Mouse (Mus musculus) embryonic facial prominence, embryonic 14.5 days (tissue): ENCODE results near the gene Sh3rf1. TPM values are rescaled to one million over a fixed set of nuclear protein-coding genes. Genes with fewer than 3 reads are reported as not detected.

Source experiments
- ATAC-seq: fragments of 200-750 bp; cut with Nextera tagmentation; 2 replicates; pipeline ENCODE4 v1.8.0; 2017; ENCODE audit warnings: low read depth, moderate number of reproducible peaks, moderate TSS enrichment
- DNase-seq: peaks from one replicate; pipeline ENCODE4 v3.0.0-alpha.2; 2015; ENCODE audit warnings: low spot score
- H3K27ac ChIP-seq: fragments of 300-500 bp; sonication (generic); replicated peaks from 2 replicates; pipeline ENCODE4 v1.5.1; 2014; ENCODE audit warnings: low read depth, mild to moderate bottlenecking, low read length, moderate library complexity
- H3K27me3 ChIP-seq: fragments of 300-500 bp; sonication (generic); replicated peaks from 2 replicates; pipeline ENCODE4 v1.6.1; 2014; ENCODE audit warnings: low read length; ENCODE audit not compliant: control insufficient read depth, insufficient read depth
- H3K36me3 ChIP-seq: fragments of 300-500 bp; sonication (generic); 2 replicates; pipeline ENCODE4 v1.6.1; 2014; ENCODE audit warnings: low read length, mixed read lengths; ENCODE audit not compliant: control insufficient read depth, insufficient read depth
- H3K4me1 ChIP-seq: fragments of 300-500 bp; sonication (generic); 2 replicates; pipeline ENCODE4 v1.6.1; 2014; ENCODE audit warnings: antibody characterized with exemption, low read length; ENCODE audit not compliant: control insufficient read depth, insufficient read depth
- H3K4me2 ChIP-seq: fragments of 300-500 bp; sonication (generic); 2 replicates; pipeline ENCODE4 v1.6.1; 2014; ENCODE audit warnings: low read depth, mild to moderate bottlenecking, low read length, moderate library complexity, mixed read lengths
- H3K4me3 ChIP-seq: fragments of 300-500 bp; sonication (generic); 2 replicates; pipeline ENCODE4 v1.5.1; 2014; ENCODE audit warnings: low read depth, mild to moderate bottlenecking, low read length
- H3K9ac ChIP-seq: fragments of 300-500 bp; sonication (generic); 2 replicates; pipeline ENCODE4 v1.6.1; 2014; ENCODE audit warnings: low read depth, mild to moderate bottlenecking, low read length, moderate library complexity, mixed read lengths
- H3K9me3 ChIP-seq: fragments of 300-500 bp; sonication (generic); 2 replicates; pipeline ENCODE4 v1.6.1; 2016; ENCODE audit warnings: low read length; ENCODE audit not compliant: control insufficient read depth
- WGBS: fragments of 180-500 bp; shearing (Covaris S2); extraction: QIAGEN DNeasy Blood & Tissue Kit; methylation state at CpG from one replicate; pipeline ENCODE4 v1.1.7; 2014; 5-methylcytosine and 5-hydroxymethylcytosine counted together
- polyA plus RNA-seq: library from polyadenylated mRNA; unstranded; fragments of >200 nt; fragmentation: Nextera tagmentation; extraction: Ambion mirVana; gene quantifications from 2 replicates; pipeline ENCODE4 v1.2.1, GENCODE M21; 2014

Sh3rf1 gene
- polyA plus RNA-seq, 1 experiment from 2014 or later = 10.5 TPM

DNA sequence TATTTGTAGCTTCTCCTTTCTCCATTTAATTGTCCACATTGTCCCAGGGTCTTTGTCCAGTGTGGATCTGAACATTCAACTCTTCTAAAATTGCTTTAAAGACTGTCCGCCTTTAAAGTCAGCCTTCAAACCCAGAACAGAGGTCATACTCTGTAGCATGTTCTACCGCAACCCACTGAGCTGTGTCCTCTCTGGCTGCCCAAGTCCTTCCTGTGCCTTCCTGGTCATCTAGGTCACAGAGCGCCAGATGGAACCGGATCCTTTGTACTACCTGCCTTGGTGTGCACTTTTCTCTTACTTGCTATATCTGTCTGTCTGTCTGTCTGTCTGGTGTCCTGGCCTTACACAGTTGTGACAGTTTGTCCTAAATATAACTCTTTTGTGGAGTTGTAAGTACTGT lies 40.0 kb downstream of the Sh3rf1 start:
- ATAC-seq (no peak), DNase-seq (no peak)
- Histone ChIP-seq H3K36me3 (no peaks in the 10 kb centered on the region), H3K9ac (no peak overlapping the region), H3K27me3 (no peaks in the 10 kb centered on the region), H3K4me1 (peaks cover 19% of the 10 kb centered on the region), H3K27ac (no peak overlapping the region), H3K9me3 (no peaks in the 10 kb centered on the region), H3K4me3 (no peak overlapping the region), H3K4me2 (no peak overlapping the region)
- 95% methylated on average over 4 of the region's 4 CpGs for WGBS

DNA sequence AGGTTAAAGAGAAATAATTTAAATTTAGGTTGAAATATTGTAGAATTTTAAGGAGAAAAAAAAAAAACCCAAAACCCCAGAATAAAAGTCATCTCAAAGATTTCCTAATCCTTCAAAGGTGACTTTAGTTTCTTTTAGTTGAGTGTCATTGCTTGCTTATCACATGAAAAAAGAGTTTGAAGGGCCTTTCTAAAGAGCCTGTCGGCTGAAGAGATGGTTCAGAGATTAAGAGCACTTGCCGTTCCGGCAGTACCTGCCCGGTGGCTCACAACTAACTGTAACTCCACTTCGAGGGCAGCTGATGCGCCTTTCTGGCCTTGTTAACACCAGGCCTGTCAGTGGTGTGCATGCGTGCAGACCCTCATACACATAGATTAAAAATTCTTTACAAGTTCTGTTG lies 41.2 kb downstream of the Sh3rf1 start:
- Histone ChIP-seq H3K4me1 (peaks cover 19% of the 10 kb centered on the region), H3K4me2 (no peak overlapping the region), H3K36me3 (no peaks in the 10 kb centered on the region), H3K27ac (peak overlapping the region; percentile 56), H3K27me3 (no peaks in the 10 kb centered on the region), H3K9me3 (no peaks in the 10 kb centered on the region), H3K9ac (no peak overlapping the region), H3K4me3 (no peak overlapping the region)
- ATAC-seq = no peak
- no peak for DNase-seq
- WGBS = 57% methylated on average over 7 of the region's 7 CpGs

DNA sequence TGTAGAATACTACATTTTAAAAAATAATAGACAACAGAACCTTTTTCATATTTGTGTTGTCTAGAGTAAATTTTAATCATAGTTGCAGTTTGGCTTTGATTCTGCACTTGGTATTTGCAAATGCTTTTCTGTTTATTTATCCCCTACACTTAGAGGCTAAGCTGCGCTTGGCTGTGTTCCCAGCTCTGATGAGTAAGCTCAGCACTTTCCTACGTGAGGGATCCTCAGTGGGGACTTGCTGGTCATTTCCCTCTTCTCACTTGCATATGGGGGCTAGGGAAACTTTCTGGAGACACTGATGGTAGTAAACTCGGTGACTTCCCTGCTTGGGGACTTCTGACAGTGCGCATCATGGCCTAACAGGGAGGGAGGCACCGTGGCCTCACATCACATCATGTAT lies 41.7 kb downstream of the Sh3rf1 start:
- H3K4me3 ChIP-seq = no peak overlapping the region
- DNase-seq = peak; percentile 93
- peak; percentile 60; the same call in 1 of the 2 replicates for ATAC-seq
- H3K9ac ChIP-seq = no peak overlapping the region
- H3K4me1 ChIP-seq = peaks cover 21% of the 10 kb centered on the region
- H3K27ac ChIP-seq = peak overlapping the region; percentile 56; the same call in 1 of the 2 replicates
- WGBS = 51% methylated on average over 5 of the region's 5 CpGs
- no peaks in the 10 kb centered on the region for H3K9me3 ChIP-seq
- H3K4me2 ChIP-seq = no peak overlapping the region
- H3K36me3 ChIP-seq = no peaks in the 10 kb centered on the region
- no peaks in the 10 kb centered on the region for H3K27me3 ChIP-seq

DNA sequence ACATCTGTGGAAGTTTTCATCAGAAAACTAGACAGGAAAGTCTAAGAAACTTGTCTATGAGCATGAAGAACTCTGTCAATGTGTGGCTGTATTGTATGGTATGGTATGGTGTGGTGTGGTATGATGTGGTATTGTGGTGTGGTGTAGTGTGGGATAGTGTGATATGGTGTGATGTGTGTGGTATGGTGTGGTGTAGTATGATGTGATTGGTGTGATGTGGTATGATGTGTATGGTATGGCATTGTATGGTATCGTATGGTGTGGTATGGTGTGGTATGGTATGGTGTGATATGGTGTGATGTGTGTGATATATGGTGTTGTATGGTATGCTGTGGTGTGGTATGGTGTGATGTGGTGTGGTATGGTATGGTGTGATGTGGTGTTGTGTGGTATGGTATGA lies 43.4 kb downstream of the Sh3rf1 start:
- WGBS = 100% methylated on average over 1 of the region's 1 CpGs
- Histone ChIP-seq H3K27ac (no peak overlapping the region), H3K27me3 (no peaks in the 10 kb centered on the region), H3K9ac (no peak overlapping the region), H3K4me3 (no peak overlapping the region), H3K4me1 (peaks cover 23% of the 10 kb centered on the region), H3K9me3 (no peaks in the 10 kb centered on the region), H3K4me2 (no peak overlapping the region), H3K36me3 (no peaks in the 10 kb centered on the region)
- ATAC-seq (no peak), DNase-seq (no peak)

DNA sequence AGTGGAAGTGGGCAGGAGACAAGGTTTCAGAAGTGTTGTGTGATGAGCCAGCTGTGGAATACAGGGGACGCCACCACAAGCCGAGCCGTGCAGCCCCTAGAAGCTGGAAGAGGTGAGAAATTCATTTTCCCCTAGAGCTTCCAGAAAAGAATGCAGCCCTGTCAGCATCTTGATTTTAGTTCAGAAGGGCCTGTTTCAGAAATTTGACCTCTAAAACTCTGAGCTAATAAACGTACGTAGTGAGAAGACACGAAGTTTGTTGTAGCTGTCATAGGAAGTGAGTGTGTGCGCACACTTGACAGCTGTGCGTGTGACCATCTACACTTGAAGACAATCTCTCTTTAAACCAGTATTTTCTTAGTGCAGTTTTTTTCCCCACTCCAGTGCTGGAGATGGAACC lies 44.0 kb downstream of the Sh3rf1 start:
- Histone ChIP-seq H3K4me2 (no peak overlapping the region), H3K4me1 (peaks cover 25% of the 10 kb centered on the region), H3K9me3 (no peaks in the 10 kb centered on the region), H3K4me3 (no peak overlapping the region), H3K36me3 (no peaks in the 10 kb centered on the region), H3K27me3 (no peaks in the 10 kb centered on the region), H3K9ac (no peak overlapping the region), H3K27ac (no peak overlapping the region)
- no peak for ATAC-seq
- no peak for DNase-seq
- WGBS = 61% methylated on average over 8 of the region's 8 CpGs

DNA sequence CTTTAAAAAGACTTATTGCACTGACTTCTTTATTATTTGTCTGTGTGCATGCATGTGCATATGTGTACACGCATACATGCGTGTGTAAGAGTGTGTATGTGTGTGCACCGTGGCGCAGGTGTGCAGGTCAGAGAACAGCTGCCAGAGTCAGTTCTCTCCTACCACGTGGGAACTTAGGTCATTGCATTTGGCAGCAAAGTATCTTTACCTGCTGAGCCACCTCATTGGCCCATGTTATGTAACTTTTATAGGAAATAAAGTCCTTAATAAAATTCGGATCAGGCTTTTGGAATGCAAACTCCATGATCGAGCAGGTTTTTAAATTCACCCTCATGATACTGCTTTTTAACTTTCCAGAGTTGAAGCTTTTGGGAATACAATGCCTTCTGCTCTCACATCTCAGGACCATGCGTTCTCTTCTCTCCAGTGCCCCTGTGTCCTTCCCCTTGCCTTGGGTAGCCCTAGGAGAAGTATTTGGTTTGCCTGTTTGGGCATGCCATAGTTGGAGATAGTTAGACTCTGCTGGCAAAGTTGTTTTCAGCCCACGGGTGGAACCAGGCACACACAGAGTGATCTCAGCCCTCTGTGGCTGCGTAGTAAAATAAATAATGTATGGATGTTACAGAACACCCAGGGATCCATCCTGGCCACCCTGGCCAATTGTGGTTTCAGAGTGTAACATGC lies 44.7 kb downstream of the Sh3rf1 start:
- DNase-seq (no peak), ATAC-seq (no peak)
- no peaks in the 10 kb centered on the region for H3K9me3 ChIP-seq
- H3K4me1 ChIP-seq = peaks cover 31% of the 10 kb centered on the region
- H3K4me3 ChIP-seq = no peak overlapping the region
- 75% methylated on average over 10 of the region's 10 CpGs for WGBS
- no peak overlapping the region for H3K4me2 ChIP-seq
- H3K27ac ChIP-seq = no peak overlapping the region
- no peaks in the 10 kb centered on the region for H3K27me3 ChIP-seq
- H3K9ac ChIP-seq = no peak overlapping the region
- H3K36me3 ChIP-seq = no peaks in the 10 kb centered on the region

DNA sequence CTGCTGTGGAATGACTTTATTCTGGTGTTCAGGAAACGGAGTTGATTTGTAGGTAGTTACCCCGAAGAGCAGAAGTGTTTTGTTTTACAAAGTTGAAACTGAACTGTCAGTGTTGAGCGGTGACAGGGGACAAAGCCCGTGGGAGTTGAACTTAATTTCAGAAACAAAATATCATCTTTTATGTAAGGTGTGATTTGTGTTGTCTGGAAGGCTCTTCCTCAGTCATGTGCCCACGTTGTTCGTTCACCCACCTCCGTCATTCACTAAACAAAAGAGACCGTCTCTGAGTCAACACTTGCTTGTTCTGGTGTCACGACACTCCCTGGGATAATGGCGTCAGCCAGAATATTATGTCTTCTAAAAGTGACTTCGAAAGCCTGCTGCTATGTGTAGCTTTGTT lies 46.3 kb downstream of the Sh3rf1 start:
- Histone ChIP-seq H3K9me3 (no peaks in the 10 kb centered on the region), H3K36me3 (no peaks in the 10 kb centered on the region), H3K4me2 (no peak overlapping the region), H3K4me3 (no peak overlapping the region), H3K9ac (no peak overlapping the region), H3K27me3 (no peaks in the 10 kb centered on the region), H3K4me1 (peaks cover 45% of the 10 kb centered on the region), H3K27ac (no peak overlapping the region)
- no peak for ATAC-seq
- WGBS = 81% methylated on average over 11 of the region's 11 CpGs
- no peak for DNase-seq

DNA sequence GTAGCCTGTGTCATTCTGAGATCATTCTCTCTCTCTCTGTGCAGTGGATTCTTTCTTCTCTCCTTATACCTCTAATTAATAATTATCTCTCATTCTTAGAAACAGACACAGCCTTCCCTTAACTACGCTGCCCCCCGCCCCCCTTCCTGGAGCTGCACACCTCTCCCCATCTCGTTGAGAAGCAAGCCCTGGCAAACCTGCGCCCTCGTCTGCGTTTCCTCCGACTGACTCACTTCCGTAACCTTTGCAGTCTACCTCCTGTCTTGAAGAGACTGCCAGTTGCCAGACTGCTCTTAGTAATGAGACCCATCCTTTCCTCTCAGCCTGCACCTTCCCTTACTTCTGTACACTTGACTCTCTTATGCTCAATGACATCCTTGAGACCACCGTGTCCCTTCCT lies 46.9 kb downstream of the Sh3rf1 start:
- no peak for DNase-seq
- Histone ChIP-seq H3K4me3 (no peak overlapping the region), H3K27me3 (no peaks in the 10 kb centered on the region), H3K9ac (no peak overlapping the region), H3K27ac (no peak overlapping the region), H3K9me3 (no peaks in the 10 kb centered on the region), H3K36me3 (no peaks in the 10 kb centered on the region), H3K4me1 (peaks cover 45% of the 10 kb centered on the region), H3K4me2 (no peak overlapping the region)
- 70% methylated on average over 9 of the region's 9 CpGs for WGBS
- no peak for ATAC-seq

DNA sequence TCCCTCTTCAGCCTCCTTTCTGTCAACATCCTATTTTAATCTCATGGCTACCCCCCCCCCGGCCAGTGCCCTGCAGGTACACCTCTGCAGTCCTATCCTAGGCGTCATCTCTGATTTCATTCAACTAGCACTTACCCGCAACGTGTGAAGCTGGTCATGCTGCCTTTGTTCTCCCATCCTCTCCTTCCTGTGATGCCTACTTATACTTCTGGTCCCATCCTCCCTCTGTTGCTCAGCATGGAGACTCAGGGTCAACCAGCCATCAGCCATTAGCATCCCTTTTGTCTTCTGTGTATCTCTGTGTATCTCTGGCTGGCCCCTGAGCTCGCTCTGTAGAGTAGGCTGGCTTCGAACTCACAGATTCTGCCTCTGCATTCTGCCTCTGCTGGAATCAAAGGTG lies 47.3 kb downstream of the Sh3rf1 start:
- H3K4me2 ChIP-seq = no peak overlapping the region
- H3K36me3 ChIP-seq = no peaks in the 10 kb centered on the region
- DNase-seq (no peak), ATAC-seq (no peak)
- H3K9me3 ChIP-seq = no peaks in the 10 kb centered on the region
- no peak overlapping the region for H3K4me3 ChIP-seq
- H3K27me3 ChIP-seq = no peaks in the 10 kb centered on the region
- no peak overlapping the region for H3K27ac ChIP-seq
- 68% methylated on average over 3 of the region's 6 CpGs for WGBS
- H3K4me1 ChIP-seq = peaks cover 45% of the 10 kb centered on the region
- no peak overlapping the region for H3K9ac ChIP-seq
